Mouse (Mus musculus): ENCODE results near the gene Sphkap.
A peak's percentile ranks its signal among the peaks of the same experiment; 100 is the strongest.

The Sphkap gene

DNA sequence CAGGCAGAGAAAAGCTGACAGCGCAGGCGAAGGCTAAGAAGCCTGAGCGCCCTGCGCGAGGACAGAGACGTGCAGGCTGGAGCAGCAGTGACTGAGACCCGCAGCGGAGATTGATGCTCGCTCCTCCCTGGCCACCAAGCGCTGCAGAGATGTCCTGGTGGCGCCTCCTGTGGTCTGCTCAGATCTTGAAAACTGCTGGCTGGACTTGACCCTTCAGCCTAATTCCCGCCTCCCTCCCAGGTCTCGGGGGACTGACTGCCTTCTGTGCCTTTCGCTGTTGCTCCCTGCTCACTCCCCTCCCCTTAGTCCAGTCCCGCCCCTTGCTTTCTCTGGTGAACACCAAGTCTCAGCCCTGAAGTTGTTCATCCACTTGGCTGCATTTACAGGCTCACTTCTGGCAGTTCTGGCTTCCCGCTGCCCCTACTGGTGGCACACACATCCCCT is at the start of gene Sphkap:
TSS of gene Sphkap (minus strand) at position 180 of the 444 bp plus-strand sequence.
- peak; percentile 27 to 48 for DNase-seq (ENCODE audit: low spot score in 2 of 2)

DNA sequence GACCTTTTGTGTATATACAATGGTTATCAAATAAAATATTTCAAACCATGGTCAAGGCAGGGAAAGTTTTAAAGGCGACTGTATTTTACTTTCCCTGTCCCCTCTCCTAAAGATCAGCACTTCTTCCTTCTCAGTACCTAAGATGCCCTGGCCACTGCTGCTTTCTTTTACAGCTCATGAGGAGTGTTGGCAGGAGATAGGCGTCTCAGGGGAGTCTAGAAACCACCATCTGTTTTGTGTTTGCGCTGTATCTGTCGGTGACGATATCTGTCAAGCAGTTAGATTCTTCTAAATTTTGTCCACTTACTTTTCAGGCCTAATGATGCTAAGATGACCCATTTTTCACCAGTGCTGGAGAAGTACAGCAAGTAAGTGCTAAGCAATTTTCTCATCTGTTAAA is 43.3 kb upstream of the Sphkap start:
- DNase-seq (ENCODE audit: low spot score in 2 of 2) = no peak

GRCm38 (mm10) chr1:83440422-83440821 is 32.4 kb upstream of the Sphkap start:
- DNase-seq (ENCODE audit: low spot score in 2 of 2) = no peak

- DNase-seq (ENCODE audit: low spot score in 2 of 2) = no peak
These were observed 25.9 kb upstream of the Sphkap start for GRCm38 (mm10) chr1:83433932-83434331.

DNA sequence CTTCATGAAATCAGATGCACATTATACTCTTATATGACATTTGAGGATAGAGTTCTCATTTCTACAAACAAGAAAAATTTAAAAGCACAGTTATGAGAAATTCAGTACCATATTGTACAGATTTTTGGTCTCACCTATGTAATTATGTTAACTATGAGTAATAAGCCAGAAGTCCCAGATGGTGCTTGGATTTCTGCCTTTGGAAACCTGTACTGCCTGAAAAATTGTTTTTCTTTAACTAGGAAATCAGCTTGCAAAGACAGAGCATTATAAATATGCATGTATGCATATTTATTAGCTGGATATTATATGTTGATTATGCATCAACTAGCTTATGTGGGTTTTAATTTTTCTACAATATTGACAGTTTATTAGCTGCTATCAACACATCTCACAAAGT is 21.9 kb upstream of the Sphkap start:
- DNase-seq (ENCODE audit: low spot score in 2 of 2) = no peak

DNA sequence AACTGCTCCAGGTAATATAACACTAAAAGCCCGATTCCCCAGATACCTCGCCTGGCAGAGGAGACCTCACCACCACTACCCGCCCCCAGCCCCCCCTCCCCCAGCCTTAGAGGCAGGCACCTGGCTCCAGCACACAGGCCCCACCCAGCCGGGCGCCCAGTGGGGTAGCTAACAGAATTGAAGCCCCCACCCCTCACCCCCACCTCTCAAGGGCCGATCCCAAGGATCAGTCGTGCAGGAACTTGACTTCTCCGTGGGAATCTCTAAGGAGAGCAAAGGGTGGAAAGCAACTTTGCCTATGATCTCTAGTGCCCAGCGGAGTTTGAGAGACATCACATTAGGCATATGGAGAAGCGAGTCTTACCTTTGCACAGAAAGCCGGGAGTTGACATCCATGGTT is 384 bp downstream of the Sphkap start:
- no peak for DNase-seq (ENCODE audit: low spot score in 2 of 2)

- no peak for DNase-seq (ENCODE audit: low spot score in 2 of 2)
These were observed 984 bp downstream of the Sphkap start for GRCm38 (mm10) chr1:83406882-83407549.

DNA sequence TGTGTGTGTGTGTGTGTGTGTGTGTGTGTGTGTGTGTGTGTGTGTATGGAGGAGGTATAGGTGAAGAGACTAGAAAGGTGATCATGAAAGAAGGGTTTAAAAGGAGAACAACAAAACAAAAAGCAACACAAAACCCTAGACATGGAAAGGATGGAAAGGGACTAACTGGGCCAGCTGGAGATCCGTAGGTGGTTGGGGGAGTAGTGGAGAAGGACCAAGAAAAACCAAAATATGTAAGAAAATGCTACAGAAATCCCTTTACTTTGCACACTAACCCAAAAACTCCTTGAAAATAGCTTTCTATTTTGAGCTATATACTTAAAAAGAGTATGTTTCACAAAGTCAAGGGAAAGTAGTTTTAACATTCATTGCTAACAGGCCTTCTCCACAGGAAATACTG is 6.9 kb downstream of the Sphkap start:
- no peak for DNase-seq (ENCODE audit: low spot score in 2 of 2)

DNA sequence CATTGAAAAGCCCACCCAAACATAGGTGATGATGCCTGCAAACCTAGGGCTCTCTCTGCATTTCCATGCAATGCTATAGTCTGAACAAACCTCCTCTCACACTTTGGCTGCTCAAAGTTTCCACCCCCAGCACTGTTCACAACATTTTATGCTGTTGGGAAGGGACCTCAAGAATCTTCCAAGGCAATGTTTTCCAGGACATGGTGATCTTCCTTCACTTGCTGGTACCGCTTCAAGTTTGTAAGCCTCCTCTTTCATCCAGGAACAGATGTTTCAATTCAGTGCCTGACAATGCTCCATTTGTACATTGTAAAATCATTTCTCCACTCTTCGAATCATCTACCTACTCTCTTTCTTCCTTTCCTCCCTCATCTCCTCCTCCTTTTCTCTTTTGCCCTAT is 11.7 kb downstream of the Sphkap start:
- DNase-seq (ENCODE audit: low spot score in 2 of 2) = no peak

DNA sequence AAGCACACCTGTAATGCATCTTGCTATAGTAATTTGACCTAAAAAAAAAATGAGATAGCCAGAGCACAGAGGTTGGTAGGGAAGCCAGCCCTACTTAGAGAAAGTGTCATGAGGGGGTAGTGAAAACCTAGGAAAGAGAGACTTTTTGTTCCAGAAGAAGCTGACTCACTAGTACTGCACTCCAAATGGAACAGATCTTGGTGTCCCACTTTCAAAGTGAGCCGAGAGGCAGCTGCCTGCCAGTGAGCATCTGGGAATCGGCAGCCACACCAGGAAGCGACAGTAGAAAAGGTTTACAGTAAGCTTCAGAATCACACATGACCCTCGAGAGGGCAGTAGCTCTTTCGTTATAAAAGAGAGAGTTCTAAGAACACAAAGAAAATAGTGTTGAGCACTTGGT is 12.4 kb downstream of the Sphkap start:
- DNase-seq (ENCODE audit: low spot score in 2 of 2) = no peak

DNA sequence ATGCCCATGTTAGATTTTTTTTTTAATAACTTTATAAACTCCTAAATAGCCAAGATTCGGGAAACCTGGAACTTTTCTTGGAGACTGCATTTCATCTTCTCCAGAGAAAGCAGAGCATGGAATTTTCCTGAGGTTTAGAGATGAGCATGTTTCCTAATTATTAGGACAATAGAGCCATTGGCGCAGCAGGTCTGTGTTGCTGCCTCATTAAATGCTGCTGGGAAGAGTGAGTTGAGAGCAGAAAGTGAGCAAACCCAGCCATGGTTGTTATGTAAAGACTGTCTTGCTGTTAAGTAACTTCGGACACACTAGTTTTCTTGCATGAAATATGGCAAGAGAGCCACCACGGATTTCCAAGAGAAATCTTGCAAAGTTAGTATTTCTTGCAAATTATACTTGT is 18.6 kb downstream of the Sphkap start:
- no peak for DNase-seq (ENCODE audit: low spot score in 2 of 2)

GRCm38 (mm10) chr1:83377404-83377803 is 30.6 kb downstream of the Sphkap start:
- no peak for DNase-seq (ENCODE audit: low spot score in 2 of 2)

- DNase-seq (ENCODE audit: low spot score in 2 of 2) = no peak
These were observed 41.5 kb downstream of the Sphkap start for GRCm38 (mm10) chr1:83366456-83366855.

- DNase-seq (ENCODE audit: low spot score in 2 of 2) = no peak
These were observed 45.8 kb downstream of the Sphkap start for GRCm38 (mm10) chr1:83362168-83362567.

DNA sequence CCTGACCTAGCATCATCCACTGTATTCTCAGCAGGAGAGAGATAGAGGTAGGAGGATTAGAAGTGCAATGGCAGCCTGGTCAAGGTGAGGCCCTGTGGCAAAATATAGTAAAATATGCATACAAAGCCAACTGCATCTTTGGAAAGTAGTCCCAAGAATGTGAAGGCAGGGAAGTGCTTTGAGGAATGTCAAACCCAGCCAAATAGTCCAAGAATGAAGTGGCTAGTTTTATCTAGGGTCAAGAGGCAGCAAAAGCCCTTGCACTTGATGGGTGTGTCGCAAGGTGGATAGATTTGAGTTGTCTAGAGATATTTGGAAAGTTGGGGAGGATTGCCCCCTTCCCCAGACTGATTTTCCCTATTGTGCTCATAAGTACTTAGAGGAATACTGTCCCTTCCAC is 61.5 kb downstream of the Sphkap start:
- no peak for DNase-seq (ENCODE audit: low spot score in 2 of 2)

GRCm38 (mm10) chr1:83345572-83345971 is 62.4 kb downstream of the Sphkap start:
- DNase-seq (ENCODE audit: low spot score in 2 of 2) = no peak

DNA sequence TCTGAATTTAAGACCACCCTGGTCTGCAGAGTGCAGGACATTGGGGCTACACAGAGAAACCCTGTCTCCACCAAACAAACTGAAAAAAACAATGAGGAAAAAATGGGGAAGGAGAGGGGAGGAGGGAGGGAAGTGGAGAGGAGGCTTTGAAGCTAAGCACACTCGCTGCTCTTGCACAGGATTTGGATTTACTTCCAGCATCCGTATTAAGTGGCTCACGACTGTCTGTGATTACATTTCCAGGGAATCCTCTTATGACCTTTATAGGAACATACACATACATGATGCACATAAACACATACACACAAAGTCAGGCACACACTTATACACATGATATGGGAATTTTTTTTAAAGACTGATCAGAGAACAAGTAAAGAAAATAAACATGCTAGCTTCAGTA is 62.9 kb downstream of the Sphkap start:
- DNase-seq (ENCODE audit: low spot score in 2 of 2) = no peak

DNA sequence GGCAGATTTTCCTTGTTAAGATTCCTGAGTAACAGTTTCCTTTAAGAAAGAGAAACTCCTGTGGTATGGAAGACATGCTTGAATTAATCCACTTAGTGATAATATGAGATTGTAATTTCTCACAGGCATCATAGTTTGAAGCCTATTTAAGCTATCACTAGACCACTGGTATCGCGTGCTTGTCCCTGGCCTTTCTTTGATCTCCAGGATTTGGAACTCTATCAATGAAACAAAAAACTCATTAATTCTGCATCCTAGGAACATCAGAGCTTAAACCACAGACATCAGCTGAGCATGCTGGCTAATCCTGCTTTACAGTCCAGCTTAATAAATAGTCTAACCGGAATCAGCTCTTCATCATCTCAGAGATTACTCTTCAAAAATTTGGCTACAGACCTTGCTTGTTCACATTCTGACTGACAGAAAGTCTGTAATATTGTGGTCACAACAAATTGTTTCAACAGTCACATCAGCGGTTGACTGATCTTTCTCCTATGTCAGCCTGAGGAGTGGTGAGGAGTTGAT is 65.2 kb downstream of the Sphkap start:
- DNase-seq (ENCODE audit: low spot score in 2 of 2) = no peak

DNA sequence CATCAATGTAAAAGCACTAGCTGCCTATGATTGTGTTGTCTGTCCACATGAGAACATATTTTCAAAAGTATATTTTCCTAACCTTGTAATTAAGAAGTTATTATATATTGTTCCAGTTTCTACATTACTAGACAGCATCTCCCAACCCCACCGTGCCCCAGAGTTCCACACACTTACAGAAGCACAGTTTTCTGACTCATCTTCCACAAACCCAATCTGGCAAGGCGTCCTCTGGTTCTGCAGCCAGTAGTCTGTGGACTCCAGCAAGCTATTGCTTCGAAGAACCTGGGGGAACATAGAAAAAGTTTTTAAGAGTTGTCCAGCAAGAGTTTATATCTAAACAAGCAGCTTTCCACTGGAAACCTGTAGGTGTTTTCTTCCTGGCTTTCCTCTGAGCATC is 68.6 kb downstream of the Sphkap start:
- DNase-seq (ENCODE audit: low spot score in 2 of 2) = no peak

DNA sequence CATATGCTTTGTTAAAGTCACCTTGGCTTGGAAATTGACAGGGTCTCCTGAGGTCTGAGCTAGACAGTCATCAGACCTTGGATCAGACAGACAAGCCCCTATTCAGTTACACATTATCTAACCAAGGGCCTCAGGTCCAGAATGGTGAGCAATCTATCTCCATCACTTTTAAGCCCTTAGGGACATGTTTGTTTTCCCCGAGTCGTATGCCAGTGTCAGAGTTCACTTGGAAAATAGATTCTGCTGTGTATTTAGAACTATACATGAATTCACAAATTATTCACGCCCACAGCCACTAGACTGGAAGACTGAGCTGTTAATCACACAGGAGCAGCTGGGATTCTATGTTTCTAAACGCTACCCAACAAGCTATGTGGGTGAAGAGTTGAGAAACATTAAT is 91.1 kb downstream of the Sphkap start:
- no peak for DNase-seq (ENCODE audit: low spot score in 2 of 2)

DNA sequence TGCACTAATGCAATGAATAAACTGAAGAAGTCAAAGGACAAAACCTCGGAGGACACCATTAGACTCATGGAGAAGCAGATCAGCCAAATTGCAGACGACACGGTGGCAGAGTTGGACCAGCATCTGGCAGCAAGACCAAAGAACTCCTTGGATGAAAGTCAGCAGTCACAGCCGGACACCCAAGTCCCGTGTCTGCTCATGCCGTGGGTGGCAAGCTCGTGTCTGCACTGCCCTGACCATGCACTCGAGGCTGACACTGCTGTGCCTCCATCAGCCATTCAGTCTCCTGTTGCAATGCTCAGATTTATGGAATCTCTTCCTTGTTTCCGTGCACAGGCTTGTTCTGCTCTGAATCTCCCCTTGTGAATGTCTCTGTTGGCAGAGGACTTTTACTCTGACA is 92.9 kb downstream of the Sphkap start:
- DNase-seq (ENCODE audit: low spot score in 2 of 2) = no peak

DNA sequence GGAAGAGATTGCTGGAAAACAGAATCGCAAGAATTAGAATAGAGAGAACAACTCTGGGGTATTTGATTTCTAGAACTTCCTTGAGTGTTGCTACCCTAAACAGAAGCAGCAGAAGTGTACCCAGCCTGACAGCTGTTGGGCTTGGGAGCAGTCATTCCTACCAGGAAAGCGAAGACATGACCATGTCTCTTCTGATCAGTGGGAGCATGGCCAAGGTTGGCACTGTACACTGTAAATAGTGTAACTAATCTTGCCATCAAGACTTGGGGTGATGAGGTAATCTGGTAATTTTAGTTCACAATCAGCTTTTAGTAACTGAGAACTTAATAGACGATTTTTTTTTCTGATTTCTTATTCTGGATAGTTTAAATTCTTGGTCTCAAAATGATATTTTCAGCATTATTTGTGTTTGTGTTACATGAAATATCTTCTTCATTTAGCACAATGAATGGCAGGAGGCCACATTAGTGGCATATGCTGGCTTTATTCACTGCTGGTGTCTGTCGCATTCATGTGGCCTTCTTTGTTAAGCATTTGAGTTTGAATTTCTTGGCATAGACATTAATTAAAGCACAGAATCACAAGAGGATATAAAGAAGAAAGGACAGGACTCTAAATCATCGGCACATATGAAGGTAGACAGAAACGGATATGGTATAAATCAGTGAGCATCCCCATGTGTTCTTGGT is 96.2 kb downstream of the Sphkap start:
- DNase-seq (ENCODE audit: low spot score in 2 of 2) = no peak

Data from frontal cortex, postnatal 14 days (tissue).